Mouse (Mus musculus) left cerebral cortex, postnatal 25 days (tissue): ENCODE measurements at regions not wholly inside any gene's neighbourhood (a gene's known extent, or its start where the extent isn't known, plus 50 kb on each side); places are given as distances from the start of the nearest gene placed in this dataset.

Experiments used
- DNase-seq, 2 experiments: peaks; one replicate each; pipeline ENCODE4 v3.0.0; 2022; ENCODE audit warnings: low spot score in 2 of 2, mixed read lengths in 1 of 2
- intact Hi-C: fragments of 180-260 bp; cut with DNase I; formaldehyde crosslinking; loops from one replicate; pipeline ENCODE4 v1.15.1; 2025

- DNase-seq: no peak
- intact Hi-C loops: no loop called here
These were observed 221.1 kb upstream of the Sox14 start for GRCm38 (mm10) chr9:100097028-100097427.

GRCm38 (mm10) chr9:100095559-100095959, 219.6 kb upstream of the Sox14 start:
- DNase-seq: no peak
- intact Hi-C loops: no loop called here

GRCm38 (mm10) chr9:100094956-100095558, 219.1 kb upstream of the Sox14 start:
- no peak for DNase-seq
- intact Hi-C loops: no loop called here

- no peak for DNase-seq
- intact Hi-C loops: no loop called here
These were observed 195.2 kb upstream of the Sox14 start for GRCm38 (mm10) chr9:100071141-100071540.

- DNase-seq: no peak
- intact Hi-C loops: no loop called here
These were observed 182.6 kb upstream of the Sox14 start for GRCm38 (mm10) chr9:100058541-100058940.

- no peak for DNase-seq
- intact Hi-C loops: no loop called here
These were observed 170.3 kb upstream of the Sox14 start for GRCm38 (mm10) chr9:100046213-100046807.

- intact Hi-C loops: no loop called here
- DNase-seq: no peak
These were observed 169.7 kb upstream of the Sox14 start for GRCm38 (mm10) chr9:100045636-100046035.

- DNase-seq: no peak
- intact Hi-C loops: no loop called here
These were observed 165.8 kb upstream of the Sox14 start for GRCm38 (mm10) chr9:100041776-100042175.

- intact Hi-C loops: no loop called here
- no peak for DNase-seq
These were observed 147.7 kb upstream of the Sox14 start for GRCm38 (mm10) chr9:100023641-100024040.

- peak in 1 of 2 experiments; percentile 6 for DNase-seq
- intact Hi-C loops: no loop called here
These were observed 146.1 kb upstream of the Sox14 start for GRCm38 (mm10) chr9:100022035-100022434.

GRCm38 (mm10) chr9:99995204-99995603, 119.2 kb upstream of the Sox14 start:
- DNase-seq: no peak
- intact Hi-C loops: no loop called here

GRCm38 (mm10) chr9:99994285-99995144, 118.5 kb upstream of the Sox14 start:
- intact Hi-C loops: no loop called here
- DNase-seq: peak in 1 of 2 experiments; percentile 15

- no peak for DNase-seq
These were observed 111.4 kb upstream of the Sox14 start for GRCm38 (mm10) chr9:99987376-99987775.

GRCm38 (mm10) chr9:99980734-99981133, 104.8 kb upstream of the Sox14 start:
- intact Hi-C loops: no loop called here
- no peak for DNase-seq

More at GRCm38 (mm10) chr9:99987376-99987775, 111.4 kb upstream of the Sox14 start:
- intact Hi-C loops: no loop called here

- intact Hi-C loops: no loop called here
- no peak for DNase-seq
These were observed 85.6 kb upstream of the Sox14 start for GRCm38 (mm10) chr9:99961561-99961960.

- intact Hi-C loops: no loop called here
- DNase-seq: no peak
These were observed 78.8 kb upstream of the Sox14 start for GRCm38 (mm10) chr9:99954720-99955119.

GRCm38 (mm10) chr9:99954038-99954618, 78.2 kb upstream of the Sox14 start:
- intact Hi-C loops: no loop called here
- DNase-seq: no peak
